Comparison of ENCODE assay signal across 20 mouse cellular contexts in genomic region chr14:74943581-74944117, GRCm38 (mm10).
"Had no signal": no experiment of that assay in that cellular context is flagged by ENCODE, and none has a peak within 500 bp of the region (broad histone marks: within the 10 kb centered on the region; RNA-seq: fewer than 3 reads in every experiment).

No protein-coding gene starts in this region.

- DNase-seq: kidney, postnatal 10 days; kidney, postnatal 36 days; layer of hippocampus, postnatal 36 days; lung, adult 18-20 months; lung, postnatal 10 days; lung, postnatal 36 days; retina, postnatal 1 day; right cerebral cortex, postnatal 25 days; spleen, adult 18-20 months had no signal

- ATAC-seq: liver, embryonic 12.5 days; midbrain, embryonic 13.5 days; midbrain, embryonic 16.5 days had no signal

- H3K4me2 ChIP-seq: liver, embryonic 12.5 days; liver, embryonic 15.5 days; lung, embryonic 15.5 days; midbrain, embryonic 13.5 days; neural tube, embryonic 13.5 days; stomach, embryonic 15.5 days had no signal

- H3K27me3 ChIP-seq: liver, embryonic 12.5 days; liver, embryonic 15.5 days; lung, embryonic 15.5 days; megakaryocyte, embryonic 14.5 days; midbrain, embryonic 13.5 days; neural tube, embryonic 13.5 days; stomach, embryonic 15.5 days had no signal

- H3K9me3 ChIP-seq: liver, embryonic 12.5 days; liver, embryonic 15.5 days; lung, embryonic 15.5 days; megakaryocyte, embryonic 14.5 days; midbrain, embryonic 10.5 days; midbrain, embryonic 13.5 days; neural tube, embryonic 13.5 days; stomach, embryonic 15.5 days had no signal

- H3K36me3 ChIP-seq: midbrain, embryonic 13.5 days; neural tube, embryonic 13.5 days; stomach, embryonic 15.5 days had no signal

- H3K9ac ChIP-seq: liver, embryonic 12.5 days; liver, embryonic 15.5 days; lung, embryonic 15.5 days; midbrain, embryonic 13.5 days; neural tube, embryonic 13.5 days; stomach, embryonic 15.5 days had no signal

- H3K27ac ChIP-seq: left cerebral cortex, adult 2 months; liver, embryonic 12.5 days; liver, embryonic 15.5 days; lung, embryonic 15.5 days; midbrain, embryonic 10.5 days; midbrain, embryonic 13.5 days; neural tube, embryonic 13.5 days; stomach, embryonic 15.5 days had no signal

- H3K4me3 ChIP-seq: left cerebral cortex, adult 2 months; liver, embryonic 12.5 days; liver, embryonic 15.5 days; lung, embryonic 15.5 days; midbrain, embryonic 10.5 days; midbrain, embryonic 13.5 days; myocyte; neural tube, embryonic 13.5 days; stomach, embryonic 15.5 days had no signal
